Mouse (Mus musculus) lung, embryonic 14.5 days (tissue): ENCODE measurements around the gene Rars. TPM values are rescaled to one million over a fixed set of nuclear protein-coding genes. Genes with fewer than 3 reads are reported as not detected.

ENCODE experiments used
- ATAC-seq: fragments of 200-750 bp; cut with Nextera tagmentation; 2 replicates; pipeline ENCODE4 v1.8.0; 2017; ENCODE audit warnings: mild to moderate bottlenecking, moderate TSS enrichment, moderate library complexity; ENCODE audit not compliant: insufficient read depth
- DNase-seq: peaks from one replicate; pipeline ENCODE4 v3.0.0-alpha.2; 2015
- H3K27ac ChIP-seq: fragments of 300-500 bp; sonication (generic); 2 replicates; pipeline ENCODE4 v1.5.1; 2014; ENCODE audit warnings: low read depth, mild to moderate bottlenecking, moderate library complexity
- H3K27me3 ChIP-seq: fragments of 300-500 bp; sonication (generic); 2 replicates; pipeline ENCODE4 v1.6.1; 2014; ENCODE audit warnings: low read length, control low read depth; ENCODE audit not compliant: insufficient read depth
- H3K36me3 ChIP-seq: fragments of 300-500 bp; sonication (generic); 2 replicates; pipeline ENCODE4 v1.6.1; 2014; ENCODE audit warnings: control low read depth; ENCODE audit not compliant: insufficient read depth
- H3K4me1 ChIP-seq: fragments of 300-500 bp; sonication (generic); 2 replicates; pipeline ENCODE4 v1.6.1; 2014; ENCODE audit warnings: antibody characterized with exemption, control low read depth; ENCODE audit not compliant: insufficient read depth
- H3K4me2 ChIP-seq: fragments of 300-500 bp; sonication (generic); 2 replicates; pipeline ENCODE4 v1.6.1; 2014; ENCODE audit warnings: mild to moderate bottlenecking
- H3K4me3 ChIP-seq: fragments of 300-500 bp; sonication (generic); 2 replicates; pipeline ENCODE4 v1.5.1; 2014; ENCODE audit warnings: low read depth, low read length
- H3K9ac ChIP-seq: fragments of 300-500 bp; sonication (generic); 2 replicates; pipeline ENCODE4 v1.6.1; 2014
- H3K9me3 ChIP-seq: fragments of 300-500 bp; sonication (generic); 2 replicates; pipeline ENCODE4 v1.6.1; 2016; ENCODE audit warnings: low read depth, low read length, control low read depth
- CTCF ChIP-seq: IDR thresholded peaks from 2 replicates; pipeline ENCODE4 v1.5.1; 2016; ENCODE audit warnings: antibody characterized with exemption, low read depth
- WGBS: fragments of 180-500 bp; shearing (Covaris S2); extraction: QIAGEN DNeasy Blood & Tissue Kit; methylation state at CpG from one replicate; pipeline ENCODE4 v1.1.7; 2014; 5-methylcytosine and 5-hydroxymethylcytosine counted together
- polyA plus RNA-seq: library from polyadenylated mRNA; unstranded; fragments of >200 nt; fragmentation: Nextera tagmentation; extraction: Ambion mirVana; gene quantifications from 2 replicates; pipeline ENCODE4 v1.2.1, GENCODE M21; 2014

Gene Rars
- polyA plus RNA-seq, 1 experiment from 2014 or later = 95.8 TPM

GRCm38 (mm10) chr11:35784537-35784936 lies 49.8 kb downstream of the Rars start:
- Histone ChIP-seq H3K4me2 (no peak overlapping the region), H3K9me3 (no peaks in the 10 kb centered on the region), H3K27me3 (no peaks in the 10 kb centered on the region), H3K27ac (no peak overlapping the region), H3K36me3 (peaks cover 65% of the 10 kb centered on the region), H3K4me3 (no peak overlapping the region), H3K9ac (no peak overlapping the region), H3K4me1 (no peaks in the 10 kb centered on the region)
- no peak for DNase-seq
- no peak for ATAC-seq
- no peak for TF ChIP-seq CTCF
- 97% methylated on average over 4 of the region's 4 CpGs for WGBS

GRCm38 (mm10) chr11:35784002-35784401 lies 50.3 kb downstream of the Rars start:
- Histone ChIP-seq H3K27ac (no peak overlapping the region), H3K4me1 (no peaks in the 10 kb centered on the region), H3K9me3 (no peaks in the 10 kb centered on the region), H3K4me3 (no peak overlapping the region), H3K4me2 (no peak overlapping the region), H3K27me3 (no peaks in the 10 kb centered on the region), H3K36me3 (peaks cover 65% of the 10 kb centered on the region), H3K9ac (no peak overlapping the region)
- ATAC-seq = no peak
- no peak for DNase-seq
- no peak for TF ChIP-seq CTCF
- WGBS = 85% methylated on average over 3 of the region's 3 CpGs

- H3K36me3 ChIP-seq = peaks cover 73% of the 10 kb centered on the region
Measured at GRCm38 (mm10) chr11:35783038-35783437, 51.3 kb downstream of the Rars start.

GRCm38 (mm10) chr11:35782444-35782843 lies 51.9 kb downstream of the Rars start:
- no peak overlapping the region for H3K4me3 ChIP-seq
- H3K27me3 ChIP-seq = no peaks in the 10 kb centered on the region
- 93% methylated on average over 3 of the region's 3 CpGs for WGBS
- no peak overlapping the region for H3K4me2 ChIP-seq
- H3K27ac ChIP-seq = no peak overlapping the region
- no peaks in the 10 kb centered on the region for H3K4me1 ChIP-seq
- TF ChIP-seq CTCF = no peak
- peaks cover 75% of the 10 kb centered on the region for H3K36me3 ChIP-seq
- H3K9ac ChIP-seq = no peak overlapping the region
- H3K9me3 ChIP-seq = no peaks in the 10 kb centered on the region
- no peak for ATAC-seq
- no peak for DNase-seq

More at GRCm38 (mm10) chr11:35783038-35783437, 51.3 kb downstream of the Rars start:
- Histone ChIP-seq H3K4me1 (no peaks in the 10 kb centered on the region), H3K9ac (no peak overlapping the region), H3K9me3 (no peaks in the 10 kb centered on the region), H3K4me3 (no peak overlapping the region), H3K27me3 (no peaks in the 10 kb centered on the region), H3K27ac (no peak overlapping the region), H3K4me2 (no peak overlapping the region)
- DNase-seq (no peak), ATAC-seq (no peak)
- TF ChIP-seq CTCF = no peak
- 82% methylated on average over 5 of the region's 5 CpGs for WGBS

DNA sequence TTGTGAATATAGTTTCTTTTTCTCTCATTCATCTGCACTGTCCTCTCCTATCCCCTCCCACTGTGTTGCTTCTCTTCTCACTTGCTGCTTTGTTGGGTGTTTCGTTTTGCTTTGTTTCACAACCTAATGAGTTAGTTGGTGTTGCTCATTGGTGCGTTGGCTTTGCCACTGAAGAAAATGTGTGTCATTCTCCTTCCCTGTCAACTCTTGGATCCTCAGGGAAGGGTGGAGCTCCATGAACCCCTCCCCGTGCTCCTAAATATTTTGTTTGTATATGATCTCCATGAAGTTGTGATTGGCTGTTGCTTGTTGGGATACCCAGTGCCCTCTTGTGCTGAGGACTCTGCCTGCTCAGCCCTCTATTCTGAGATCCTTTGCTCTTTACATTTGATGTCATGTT lies 54.0 kb downstream of the Rars start:
- H3K9ac ChIP-seq = no peak overlapping the region
- no peak for ATAC-seq
- H3K4me1 ChIP-seq = no peaks in the 10 kb centered on the region
- H3K27me3 ChIP-seq = no peaks in the 10 kb centered on the region
- H3K4me3 ChIP-seq = no peak overlapping the region
- no peak overlapping the region for H3K27ac ChIP-seq
- peaks cover 83% of the 10 kb centered on the region for H3K36me3 ChIP-seq
- H3K9me3 ChIP-seq = no peaks in the 10 kb centered on the region
- no peak for TF ChIP-seq CTCF
- no peak overlapping the region for H3K4me2 ChIP-seq
- DNase-seq = no peak
- WGBS = 83% methylated on average over 3 of the region's 3 CpGs

- no peaks in the 10 kb centered on the region for H3K4me1 ChIP-seq
- peaks cover 50% of the 10 kb centered on the region for H3K36me3 ChIP-seq
- ATAC-seq (no peak), DNase-seq (no peak)
- WGBS = 86% methylated on average over 3 of the region's 3 CpGs
- no peak overlapping the region for H3K9ac ChIP-seq
- TF ChIP-seq CTCF = no peak
- no peak overlapping the region for H3K4me2 ChIP-seq
- no peaks in the 10 kb centered on the region for H3K9me3 ChIP-seq
- H3K27me3 ChIP-seq = no peaks in the 10 kb centered on the region
- H3K4me3 ChIP-seq = no peak overlapping the region
- H3K27ac ChIP-seq = no peak overlapping the region
Measured at GRCm38 (mm10) chr11:35776452-35776851, 57.9 kb downstream of the Rars start.

- TF ChIP-seq CTCF = no peak
- DNase-seq = no peak
Measured at GRCm38 (mm10) chr11:35775606-35776005, 58.7 kb downstream of the Rars start.

More at GRCm38 (mm10) chr11:35775606-35776005, 58.7 kb downstream of the Rars start:
- no peak overlapping the region for H3K27ac ChIP-seq
- no peak overlapping the region for H3K9ac ChIP-seq
- no peak overlapping the region for H3K4me2 ChIP-seq
- no peak overlapping the region for H3K4me3 ChIP-seq
- no peaks in the 10 kb centered on the region for H3K9me3 ChIP-seq
- H3K4me1 ChIP-seq = no peaks in the 10 kb centered on the region
- H3K27me3 ChIP-seq = no peaks in the 10 kb centered on the region
- 95% methylated on average over 3 of the region's 3 CpGs for WGBS
- H3K36me3 ChIP-seq = peaks cover 48% of the 10 kb centered on the region
- ATAC-seq = no peak
